Mouse (Mus musculus): ENCODE data around the gene Sebox.
"Not testable (repeated sequence)": the region's sequence is repeated elsewhere in the genome, so short reads cannot be mapped to it uniquely, and the experiment has no call there.

Sebox gene

DNA sequence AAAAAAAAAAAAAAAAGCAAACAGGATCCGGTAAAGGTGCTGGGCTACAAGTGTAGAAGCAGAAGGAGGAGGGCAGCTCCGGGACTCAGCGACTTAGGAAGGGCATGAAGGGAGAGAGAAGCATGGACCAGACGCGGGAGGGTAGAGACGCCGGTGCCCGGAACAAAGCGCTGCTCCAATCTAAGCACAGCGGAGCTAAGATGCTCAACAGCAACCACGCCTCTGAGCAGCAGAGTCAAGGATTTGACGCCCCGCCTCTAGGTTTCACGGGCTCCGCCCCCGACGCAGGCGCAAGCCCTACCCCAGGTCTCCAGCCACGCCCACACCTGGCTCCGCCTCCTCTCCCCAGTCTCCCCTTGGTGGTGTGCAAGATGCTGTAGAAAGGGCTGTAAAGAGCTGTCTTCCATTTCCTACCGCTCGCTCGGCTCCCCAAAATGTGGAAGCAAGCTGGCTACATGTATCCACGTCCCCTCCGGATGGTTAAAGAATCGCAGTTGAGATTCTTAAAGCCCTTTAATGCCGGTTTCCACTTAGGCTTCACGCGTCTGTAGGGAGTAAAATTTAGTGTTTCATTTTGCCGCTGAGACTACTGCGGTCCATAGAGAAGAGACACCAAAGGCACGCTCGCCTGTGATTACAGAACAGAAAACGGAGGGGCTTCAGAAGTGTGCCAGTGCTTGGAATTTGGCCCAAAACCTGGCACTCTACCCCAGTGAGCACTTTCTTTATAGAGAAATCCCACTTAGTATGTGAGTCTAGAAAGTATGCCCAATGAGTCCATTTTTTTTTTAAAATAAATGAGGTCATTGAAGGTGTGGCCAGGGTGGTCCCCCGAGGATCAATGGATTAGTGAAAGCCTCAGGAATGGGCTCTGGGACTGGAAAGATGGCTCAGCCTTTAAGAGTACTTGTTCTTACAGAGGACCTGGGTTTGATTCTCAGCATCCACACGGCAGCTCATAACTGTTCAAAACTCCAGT lies 5.4 kb upstream of the Sebox start, which contains the start of gene Sarm1:
Gene Sarm1, minus strand, starts transcription at position 211 of the 979 bp plus-strand sequence.
- peak; percentile 97 for DNase-seq (ENCODE audit: low read depth, low spot score)

DNA sequence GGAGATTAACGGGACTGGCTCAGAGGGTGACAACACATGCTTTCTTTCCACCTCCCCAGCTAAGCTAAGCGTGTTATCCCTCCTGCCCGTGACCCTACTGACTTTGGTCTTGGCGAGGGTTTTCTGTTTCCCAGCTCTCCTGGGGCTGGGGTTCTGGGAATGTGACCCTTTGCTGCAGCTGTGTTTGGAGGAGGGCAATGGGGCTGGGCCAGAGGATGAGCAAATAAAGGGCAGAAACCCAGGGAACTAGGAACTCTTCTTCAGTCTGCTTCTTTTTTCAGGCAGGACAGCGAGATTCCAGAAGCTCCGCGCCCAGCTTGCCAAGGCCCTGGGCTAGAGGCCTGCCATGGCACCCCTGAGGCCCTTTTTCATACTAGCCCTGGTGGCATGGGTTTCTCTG lies 4.2 kb upstream of the Sebox start, which contains the start of gene Vtn:
Gene Vtn, plus strand, starts transcription at position 88 of the 400 bp plus-strand sequence.
- DNase-seq (ENCODE audit: low read depth, low spot score), result no peak

DNA sequence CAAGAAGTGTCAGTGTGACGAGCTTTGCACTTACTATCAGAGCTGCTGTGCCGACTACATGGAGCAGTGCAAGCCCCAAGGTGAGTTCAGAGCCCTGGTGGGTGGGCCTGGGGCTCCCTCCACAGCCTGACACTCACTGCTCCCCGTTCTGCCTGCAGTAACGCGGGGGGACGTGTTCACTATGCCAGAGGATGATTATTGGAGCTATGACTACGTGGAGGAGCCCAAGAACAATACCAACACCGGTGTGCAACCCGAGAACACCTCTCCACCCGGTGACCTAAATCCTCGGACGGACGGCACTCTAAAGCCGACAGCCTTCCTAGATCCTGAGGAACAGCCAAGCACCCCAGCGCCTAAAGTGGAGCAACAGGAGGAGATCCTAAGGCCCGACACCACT lies 3.7 kb upstream of the Sebox start:
- DNase-seq (ENCODE audit: low read depth, low spot score), result no peak

DNA sequence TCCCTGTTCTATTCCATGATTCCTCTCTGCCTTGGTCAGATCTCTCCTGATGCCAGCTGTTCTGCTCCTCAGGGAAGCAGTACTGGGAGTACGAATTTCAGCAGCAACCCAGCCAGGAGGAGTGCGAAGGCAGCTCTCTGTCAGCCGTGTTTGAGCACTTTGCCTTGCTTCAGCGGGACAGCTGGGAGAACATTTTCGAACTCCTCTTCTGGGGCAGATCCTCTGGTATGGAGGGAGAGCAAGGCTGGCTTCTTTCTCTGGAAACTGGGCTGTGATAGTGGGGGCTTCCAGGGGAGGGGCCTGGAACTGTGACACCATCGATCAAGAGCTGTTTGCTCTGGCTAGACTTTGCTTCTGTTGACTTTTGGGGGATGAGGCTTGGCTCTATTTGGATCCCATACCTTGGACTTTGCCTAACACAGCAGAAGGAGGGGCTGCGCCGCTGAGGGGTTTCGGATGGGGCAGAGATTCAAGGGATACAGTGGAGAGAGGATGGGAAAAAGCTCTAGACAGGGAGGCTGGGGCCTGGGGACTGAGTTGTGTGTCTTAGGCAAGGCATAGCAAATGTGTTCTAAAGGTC lies 2.5 kb upstream of the Sebox start:
- no peak for DNase-seq (ENCODE audit: low read depth, low spot score)

DNA sequence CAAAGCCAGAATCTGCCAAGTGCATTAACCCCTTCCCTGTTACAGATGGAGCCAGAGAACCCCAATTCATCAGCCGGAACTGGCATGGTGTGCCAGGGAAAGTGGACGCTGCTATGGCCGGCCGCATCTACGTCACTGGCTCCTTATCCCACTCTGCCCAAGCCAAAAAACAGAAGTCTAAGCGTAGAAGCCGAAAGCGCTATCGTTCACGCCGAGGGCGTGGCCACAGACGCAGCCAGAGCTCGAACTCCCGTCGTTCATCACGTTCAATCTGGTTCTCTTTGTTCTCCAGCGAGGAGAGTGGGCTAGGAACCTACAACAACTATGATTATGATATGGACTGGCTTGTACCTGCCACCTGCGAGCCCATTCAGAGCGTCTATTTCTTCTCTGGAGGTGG lies 1.7 kb upstream of the Sebox start:
- DNase-seq (ENCODE audit: low read depth, low spot score), result no peak

DNA sequence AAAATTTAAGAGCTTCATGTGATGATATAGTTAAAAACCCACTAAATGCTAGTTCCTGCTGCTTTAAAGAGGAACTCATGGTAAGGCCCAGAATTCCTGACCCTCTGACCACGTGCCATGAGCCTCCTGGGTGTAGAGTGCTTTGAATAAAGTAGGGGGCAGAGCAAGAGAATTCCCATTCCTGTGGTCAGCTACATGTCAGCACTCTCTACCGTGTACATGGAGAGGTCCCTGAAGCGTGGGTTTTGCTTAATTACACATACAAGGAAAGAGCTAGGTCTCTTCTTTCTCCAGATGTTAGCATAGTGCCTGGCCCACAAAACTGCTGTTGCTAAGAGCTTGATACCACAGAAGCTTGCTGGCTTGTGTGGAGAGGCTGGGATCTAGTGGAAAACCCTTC lies 2.2 kb downstream of the Sebox start:
- no peak for DNase-seq (ENCODE audit: low read depth, low spot score)

DNA sequence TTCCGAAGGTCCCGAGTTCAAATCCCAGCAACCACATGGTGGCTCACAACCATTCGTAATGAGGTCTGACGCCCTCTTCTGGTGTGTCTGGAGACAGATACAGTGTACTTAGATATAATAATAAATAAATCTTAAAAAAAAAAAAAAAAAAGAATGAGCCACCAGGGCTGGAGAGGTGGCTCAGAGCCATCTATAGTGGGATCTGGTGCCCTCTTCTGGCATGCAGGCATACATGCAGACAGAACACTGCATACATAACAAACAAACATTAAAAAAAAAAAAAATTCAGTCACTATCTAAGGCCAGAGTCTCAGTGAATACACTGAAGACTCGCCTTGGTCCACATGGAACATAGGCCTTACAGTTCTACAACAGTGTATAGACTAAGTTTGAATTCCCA lies 5.9 kb downstream of the Sebox start:
- peak; percentile 51 for DNase-seq (ENCODE audit: low read depth, low spot score)

DNA sequence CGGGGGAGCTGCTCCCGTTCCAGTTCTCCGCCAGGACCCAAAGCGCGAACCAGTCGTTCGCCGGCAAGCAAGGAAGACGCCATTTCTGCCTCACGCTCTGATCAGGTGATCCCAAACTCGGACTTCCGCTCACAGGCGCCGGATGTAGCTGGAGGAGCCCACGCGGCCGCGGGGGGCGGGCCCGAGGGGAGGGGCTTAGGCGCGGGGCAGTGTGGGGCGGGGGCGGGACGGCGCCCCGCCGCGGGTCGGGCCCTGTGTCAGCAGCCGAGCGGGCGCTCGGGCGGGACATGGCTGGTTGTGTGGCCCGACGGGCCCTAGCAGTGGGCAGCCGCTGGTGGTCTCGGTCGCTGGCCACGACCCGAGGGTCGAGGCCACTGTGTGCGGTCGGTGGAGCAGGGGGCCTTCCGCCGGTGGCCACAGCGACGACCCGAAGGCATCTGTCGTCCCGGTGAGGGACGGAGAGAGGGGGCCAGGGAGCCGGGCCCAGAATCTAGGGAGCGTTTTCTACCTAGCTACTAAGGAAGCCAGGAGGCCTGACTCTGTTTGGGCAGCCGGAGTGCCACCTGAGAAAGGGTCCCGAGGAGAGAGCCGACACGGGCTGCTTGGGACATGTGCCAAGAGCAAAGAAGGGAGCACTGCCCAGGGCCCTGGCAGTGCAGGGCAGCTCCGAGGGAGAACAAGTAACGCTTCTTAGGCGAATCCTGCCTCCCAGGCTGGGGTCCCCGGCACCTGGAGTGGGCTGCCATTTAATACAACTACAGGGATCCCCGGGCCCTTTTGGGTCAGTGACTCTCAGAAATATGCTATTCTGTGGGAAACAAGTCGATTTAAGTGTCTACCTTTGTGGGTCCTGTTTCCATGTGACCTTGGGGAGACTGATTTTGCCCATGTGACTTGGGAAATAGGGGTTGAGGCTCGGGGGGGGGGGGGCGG lies 9.0 kb downstream of the Sebox start, which contains the start of the genes Tmem199 and Poldip2:
Gene Tmem199, minus strand, starts transcription at position 148 of the 933 bp plus-strand sequence.
Gene Poldip2, plus strand, starts transcription at position 169 of the 933 bp plus-strand sequence.
- peak; percentile 94 for DNase-seq (ENCODE audit: low read depth, low spot score)

DNA sequence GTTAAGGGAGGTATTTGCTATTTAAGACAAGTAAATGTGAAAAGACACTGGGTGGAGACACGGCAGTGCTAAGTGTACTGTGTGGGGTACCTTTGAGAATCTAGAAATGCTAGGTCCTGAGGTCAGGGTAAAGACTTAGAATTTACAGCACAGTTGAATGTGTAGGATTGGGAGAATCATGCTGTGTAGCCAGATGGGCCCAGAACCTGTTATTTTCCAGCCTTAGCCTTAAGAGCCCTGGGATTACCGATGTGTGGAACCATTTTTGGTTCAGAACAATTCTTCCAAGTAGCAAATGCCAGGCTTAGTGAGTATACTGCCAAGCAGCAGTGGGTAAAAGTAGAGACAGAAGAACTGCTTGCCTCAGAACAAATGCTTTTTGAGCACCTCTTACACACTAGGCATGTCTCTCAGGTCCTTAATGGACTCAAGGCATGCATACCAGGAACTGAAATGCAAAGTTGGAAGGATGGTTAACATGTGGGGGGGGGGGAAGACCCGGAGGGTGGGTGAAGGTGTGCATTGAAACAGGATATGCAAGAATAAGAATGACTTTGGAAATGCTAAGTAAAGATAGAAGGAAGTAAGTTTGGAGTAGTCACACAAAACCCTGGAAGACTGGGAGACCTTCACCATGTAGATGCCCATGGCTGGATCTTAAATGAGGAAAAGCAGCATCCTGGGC lies 10.0 kb downstream of the Sebox start:
- no peak for DNase-seq (ENCODE audit: low read depth, low spot score)

DNA sequence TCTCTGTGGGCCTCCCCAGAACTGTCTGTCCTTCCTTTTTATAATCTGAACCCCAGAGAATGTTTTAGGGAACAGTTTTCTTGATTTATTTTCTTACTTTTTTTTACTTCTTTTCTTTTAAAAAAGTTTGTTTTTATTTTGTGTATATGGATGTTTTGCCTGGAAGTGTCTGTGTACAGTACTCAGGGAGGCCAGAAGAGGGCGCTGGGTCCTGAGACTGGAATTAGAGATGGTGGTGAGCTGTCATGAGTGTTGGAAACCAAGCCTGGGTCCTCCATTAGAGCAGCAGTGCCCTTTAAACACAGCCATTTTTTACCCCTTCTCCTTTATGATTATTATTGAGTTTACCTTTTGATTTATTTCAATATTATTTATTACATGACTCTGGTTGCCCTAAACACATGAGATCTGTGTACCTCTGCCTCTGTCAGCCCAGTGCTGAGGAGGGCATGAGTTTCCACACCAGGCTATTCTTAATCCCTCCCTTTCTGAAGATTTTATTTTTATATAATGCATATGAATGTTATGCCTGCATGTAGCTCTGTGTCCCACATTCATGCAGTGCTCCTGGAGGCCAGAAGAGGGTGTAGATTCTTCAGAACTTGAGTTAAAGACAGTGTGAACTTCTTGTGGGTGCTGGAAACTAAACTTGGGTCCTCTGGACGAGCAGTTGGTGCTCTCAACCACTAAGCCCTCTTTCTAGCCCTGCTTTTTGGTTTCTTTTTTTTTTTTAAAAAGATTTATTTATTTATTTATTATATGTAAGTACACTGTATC lies 12.5 kb downstream of the Sebox start:
- no peak for DNase-seq (ENCODE audit: low read depth, low spot score)

DNA sequence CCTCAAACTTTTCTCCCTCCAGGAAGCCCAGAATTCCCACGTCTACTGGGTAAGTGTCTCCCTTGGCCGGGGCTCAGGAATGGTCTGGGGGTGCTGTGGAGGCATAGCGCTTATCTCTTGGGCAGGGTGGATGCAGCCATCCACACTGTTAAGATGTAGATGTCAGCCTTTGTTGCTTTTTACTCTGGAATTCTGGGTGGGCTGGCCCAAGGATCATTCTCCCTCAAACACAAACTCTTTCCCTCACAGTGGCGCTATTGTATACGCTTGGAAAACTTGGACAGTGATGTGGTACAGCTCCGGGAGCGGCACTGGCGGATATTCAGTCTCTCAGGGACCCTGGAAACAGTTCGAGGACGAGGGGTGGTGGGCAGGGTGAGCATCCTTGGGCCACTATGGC lies 15.7 kb downstream of the Sebox start:
- no peak for DNase-seq (ENCODE audit: low read depth, low spot score)

DNA sequence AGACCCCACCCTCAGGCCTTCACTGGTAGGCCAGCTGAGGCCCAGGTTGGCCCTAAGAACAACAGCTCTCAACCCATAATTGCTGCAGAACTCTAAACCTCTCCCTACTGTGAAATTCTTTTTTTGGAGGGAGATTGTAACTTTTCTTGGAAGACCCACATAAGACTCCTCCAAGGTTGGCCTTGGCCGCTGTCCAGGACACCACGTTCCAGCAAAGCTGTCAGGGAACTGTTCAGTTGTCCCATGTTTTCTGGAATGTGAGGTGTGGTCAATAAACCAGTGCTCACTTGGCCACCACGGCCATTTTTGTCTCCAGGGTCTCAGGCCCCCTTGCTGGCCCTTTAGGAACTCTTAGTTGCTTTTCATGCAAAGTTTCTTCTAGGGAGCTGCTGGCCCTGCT lies 18.6 kb downstream of the Sebox start:
- no peak for DNase-seq (ENCODE audit: low read depth, low spot score)

DNA sequence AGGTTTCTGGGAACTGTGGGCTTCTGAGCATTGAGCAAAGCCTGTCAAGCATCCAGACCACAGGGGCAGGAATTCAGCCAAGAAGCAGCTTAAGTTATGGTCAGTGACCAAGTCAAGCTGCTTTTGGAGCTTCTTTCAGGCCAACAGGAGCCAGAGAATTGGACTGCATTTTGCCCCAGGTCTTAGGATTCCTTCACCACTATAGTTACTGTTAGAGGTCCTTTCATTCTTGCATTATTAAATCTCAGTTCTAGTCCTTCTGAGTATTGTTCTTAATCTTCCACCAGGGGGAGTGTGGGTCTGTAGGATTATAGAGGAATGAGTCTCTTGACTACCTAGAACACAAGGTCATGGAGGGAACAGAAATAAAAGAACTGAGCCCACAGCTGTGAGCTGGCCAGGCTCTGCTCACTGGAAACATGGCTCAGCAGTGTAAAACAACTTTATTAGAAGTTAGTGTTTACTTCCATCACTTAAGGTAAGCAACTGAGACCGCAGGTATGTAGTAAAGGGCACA lies 19.3 kb downstream of the Sebox start:
- DNase-seq (ENCODE audit: low read depth, low spot score), result peak; percentile 40

DNA sequence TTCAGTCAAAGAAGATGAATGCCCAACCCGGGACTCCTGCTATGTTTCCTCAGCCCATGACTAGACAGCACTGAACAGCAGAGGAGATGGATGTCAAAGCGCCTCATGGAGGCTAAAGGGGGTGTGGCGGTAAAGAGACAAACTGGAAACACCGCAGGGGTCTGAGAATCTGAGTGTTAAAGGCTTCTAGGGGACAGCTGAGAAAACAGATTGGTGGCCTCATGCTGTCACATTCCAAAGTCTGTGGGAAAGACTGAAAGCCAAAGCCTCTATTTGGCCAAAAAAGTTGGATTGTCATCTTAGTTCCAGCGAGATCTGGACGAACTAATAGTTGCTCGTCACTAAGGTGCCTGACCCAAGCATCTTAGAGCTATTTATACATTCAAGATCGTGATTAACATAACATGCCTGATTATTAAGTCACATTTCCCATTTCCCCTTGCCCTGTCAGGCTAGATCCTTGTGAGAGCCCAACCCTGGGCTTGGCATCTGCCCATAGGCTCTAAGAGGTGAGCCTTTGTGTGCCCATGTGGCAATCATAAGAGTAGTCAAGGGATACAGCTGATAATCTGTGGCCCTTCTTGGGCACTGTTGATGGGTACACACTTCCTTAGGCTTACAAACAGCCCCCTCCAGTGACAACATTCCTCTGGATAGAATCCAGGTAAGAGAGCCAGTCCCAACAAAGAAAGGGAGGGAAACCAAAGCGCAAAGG lies 20.2 kb downstream of the Sebox start:
- DNase-seq (ENCODE audit: low read depth, low spot score), result no peak

DNA sequence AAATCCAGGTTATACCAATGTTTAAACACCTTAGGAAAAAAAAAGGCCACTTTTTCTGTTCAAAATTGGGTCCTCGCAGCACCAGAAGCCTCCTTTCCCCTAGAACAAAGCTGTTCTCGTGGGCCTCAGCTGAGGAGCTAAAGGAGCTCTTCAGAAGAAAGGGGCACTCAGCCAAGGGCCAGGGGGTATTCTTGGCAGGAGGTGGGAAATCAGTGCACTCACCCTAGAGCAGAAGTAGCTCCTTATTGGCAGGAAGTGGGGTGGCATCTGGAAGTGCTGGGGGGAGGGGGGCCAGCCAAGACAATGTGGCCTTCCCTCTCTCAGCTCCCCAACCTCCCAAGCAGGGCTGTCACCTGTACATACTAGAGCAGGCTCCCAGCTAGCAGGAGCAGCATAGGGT lies 21.6 kb downstream of the Sebox start:
- no peak for DNase-seq (ENCODE audit: low read depth, low spot score)

DNA sequence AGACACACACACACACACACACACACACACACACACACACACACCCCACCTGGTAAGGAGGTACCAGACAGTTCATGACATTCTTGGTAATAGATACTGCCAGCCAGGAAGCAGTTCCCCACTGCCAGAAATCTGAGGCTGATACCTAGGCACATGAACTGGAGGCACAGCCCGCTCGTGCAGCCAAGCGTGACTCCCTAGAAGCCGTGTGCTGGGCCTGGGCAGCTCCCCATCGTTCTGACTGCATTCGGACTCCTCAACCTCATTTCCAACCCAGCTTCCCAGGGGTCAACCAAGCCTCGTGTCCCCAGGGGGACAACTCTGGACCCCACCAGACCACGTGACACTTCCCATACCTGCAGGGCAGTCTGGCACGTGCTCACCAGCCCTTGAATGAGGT lies 25.5 kb downstream of the Sebox start:
- DNase-seq (ENCODE audit: low read depth, low spot score), result no peak

DNA sequence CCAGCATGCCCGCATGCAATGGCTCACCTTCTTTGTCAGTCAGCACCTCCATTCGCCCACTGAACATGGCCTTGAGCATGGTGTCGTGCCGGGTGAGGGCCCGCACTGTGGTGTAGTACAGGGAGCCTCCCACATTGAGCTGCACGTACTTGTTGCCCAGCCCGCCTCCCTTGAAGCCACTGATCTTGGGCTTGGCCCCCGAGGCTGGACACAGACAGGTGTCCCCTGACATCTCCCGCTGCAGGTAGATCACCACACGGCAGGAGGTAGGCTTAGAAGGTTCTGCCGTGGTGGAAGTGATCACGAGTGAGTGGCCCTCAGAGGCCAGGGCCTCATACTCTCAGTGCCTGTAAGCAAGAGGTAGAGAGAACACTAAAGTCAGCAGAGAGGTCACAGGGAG lies 26.8 kb downstream of the Sebox start:
- DNase-seq (ENCODE audit: low read depth, low spot score), result no peak

DNA sequence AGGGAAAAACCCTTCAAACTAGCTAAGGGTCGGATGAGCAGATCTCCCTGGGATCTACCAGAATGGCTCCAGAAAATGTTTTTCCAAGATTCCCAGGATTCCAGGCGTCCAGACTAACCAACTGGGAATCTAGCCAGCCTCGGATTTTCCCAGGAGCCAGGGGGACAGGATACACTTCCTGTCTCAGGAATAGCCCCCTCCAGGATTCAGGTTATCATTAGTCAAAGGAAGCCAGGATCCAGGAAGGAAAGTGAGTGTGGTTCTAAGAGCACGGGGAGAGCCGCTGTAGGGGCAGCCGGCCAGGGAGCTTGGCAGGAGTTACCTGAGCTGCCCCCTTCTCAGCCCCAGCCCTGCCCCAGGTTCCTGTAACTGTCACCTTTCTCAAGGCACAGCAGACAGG lies 27.8 kb downstream of the Sebox start:
- no peak for DNase-seq (ENCODE audit: low read depth, low spot score)

DNA sequence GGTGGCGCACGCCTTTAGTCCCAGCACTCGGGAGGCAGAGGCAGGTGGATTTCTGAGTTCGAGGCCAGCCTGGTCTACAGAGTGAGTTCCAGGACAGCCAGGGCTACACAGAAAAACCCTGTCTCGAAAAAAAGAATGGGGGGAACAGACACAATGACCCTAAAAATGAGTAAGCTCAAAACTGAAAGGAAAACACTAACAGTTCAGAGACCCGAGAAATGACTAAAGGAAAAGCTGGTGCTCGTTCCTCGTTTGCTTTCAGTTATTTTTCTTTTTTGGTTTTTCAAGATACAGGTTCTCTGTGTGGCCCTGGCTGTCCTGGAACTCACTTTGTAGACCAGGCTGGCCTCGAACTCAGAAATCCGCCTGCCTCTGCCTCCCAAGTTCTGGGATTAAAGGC lies 28.3 kb downstream of the Sebox start:
- not testable (repeated sequence) for DNase-seq (ENCODE audit: low read depth, low spot score)
